Mouse (Mus musculus): ENCODE results near the gene Eef1e1.
"Not testable (repeated sequence)": the region's sequence is repeated elsewhere in the genome, so short reads cannot be mapped to it uniquely, and the experiment has no call there.

Gene Eef1e1

DNA sequence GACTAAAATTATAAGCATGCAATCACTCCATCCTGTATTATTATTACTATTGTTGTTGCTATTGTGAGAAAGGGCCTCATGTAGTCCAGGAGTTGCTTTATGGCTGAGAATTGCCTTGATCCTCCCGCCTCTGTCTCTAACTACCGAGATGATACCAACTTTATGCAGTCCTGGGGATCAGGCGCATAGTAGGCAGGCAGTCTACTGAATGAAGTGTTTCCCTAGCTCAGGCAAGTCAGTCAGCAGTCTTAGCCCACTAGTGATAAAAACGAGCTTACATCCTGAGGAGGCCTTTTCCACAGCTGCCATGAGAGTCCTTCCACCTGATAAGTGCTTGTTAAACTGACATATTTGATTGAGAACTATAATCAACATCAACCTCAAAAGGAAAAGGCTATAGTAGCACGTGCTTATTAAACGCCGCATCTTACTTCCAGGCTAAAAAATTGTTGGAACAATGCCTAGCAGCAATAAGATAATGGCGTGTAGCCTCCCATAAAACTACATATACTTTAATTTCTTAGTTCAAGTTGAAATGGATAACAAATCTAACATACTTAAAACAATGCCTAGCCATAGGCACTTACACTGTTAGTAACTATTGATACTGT is 34.5 kb downstream of the Eef1e1 start:
- DNase-seq (ENCODE audit: low read depth, low spot score), result no peak

DNA sequence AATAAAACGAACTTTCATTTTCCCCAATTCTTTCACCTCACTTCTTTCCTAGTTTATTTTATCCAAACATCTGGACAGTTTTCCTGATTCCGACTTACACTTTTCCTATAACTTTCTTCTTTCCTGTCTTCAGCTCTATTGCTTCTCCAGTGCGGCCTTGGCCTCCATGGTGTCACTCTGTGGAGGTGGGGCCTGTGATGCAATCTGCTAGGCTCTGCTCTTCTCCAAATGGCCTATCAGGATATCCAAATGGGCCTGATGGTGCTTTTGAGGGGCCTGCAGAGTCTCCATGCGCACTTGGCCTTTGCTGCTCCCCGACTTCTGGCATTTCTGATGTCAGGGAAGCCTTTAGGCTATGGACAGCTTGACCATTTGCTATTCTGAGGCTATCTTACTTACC is 35.6 kb downstream of the Eef1e1 start:
- DNase-seq (ENCODE audit: low read depth, low spot score), result no peak

DNA sequence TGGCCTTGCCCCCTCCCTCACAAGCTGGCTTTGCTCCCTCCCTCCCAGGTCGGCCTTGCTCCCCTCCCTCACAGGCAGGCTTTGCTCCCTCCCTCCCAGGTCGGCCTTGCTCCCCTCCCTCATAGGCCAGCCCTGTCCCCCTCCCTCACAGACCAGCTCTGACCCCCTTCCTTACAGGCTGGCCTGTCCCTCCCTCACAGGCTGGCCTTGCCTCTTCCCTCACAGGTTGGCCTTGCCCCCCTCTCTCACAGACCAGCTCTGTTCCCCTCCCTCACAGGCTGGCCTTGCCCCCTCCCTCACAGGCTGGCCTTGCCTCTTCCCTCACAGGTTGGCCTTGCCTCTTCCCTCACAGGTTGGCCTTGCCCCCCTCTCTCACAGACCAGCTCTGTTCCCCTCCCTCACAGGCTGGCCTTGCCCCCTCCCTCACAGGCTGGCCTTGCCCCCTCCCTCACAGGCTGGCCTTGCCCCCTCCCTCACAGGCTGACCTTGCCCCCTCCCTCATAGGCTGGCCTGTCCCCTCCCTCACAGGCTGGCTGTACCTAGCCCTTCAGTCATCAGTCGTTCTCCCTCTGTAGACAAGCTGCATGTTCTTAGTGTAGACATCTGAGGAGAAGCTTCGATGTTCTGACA is 40.7 kb downstream of the Eef1e1 start:
- not testable (repeated sequence) for DNase-seq (ENCODE audit: low read depth, low spot score)

DNA sequence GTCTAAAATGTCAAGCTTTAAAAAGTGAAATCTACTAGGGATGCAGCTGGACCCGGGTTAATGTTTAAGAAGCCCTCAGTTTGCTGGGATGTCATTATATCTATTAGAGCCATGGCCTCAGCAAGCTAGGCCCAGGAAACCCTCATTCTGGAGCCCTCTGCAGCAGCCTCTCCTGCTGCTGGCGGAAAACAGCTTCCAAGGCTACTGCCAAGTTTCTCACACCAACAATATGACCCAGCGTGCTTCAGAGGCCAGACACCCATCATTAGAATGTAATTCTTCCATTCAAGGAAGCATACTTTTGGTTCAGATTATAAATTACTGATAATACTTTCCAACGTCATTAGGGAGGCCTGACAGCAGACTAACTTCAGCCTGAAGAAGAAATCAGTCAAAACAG is 42.0 kb downstream of the Eef1e1 start:
- DNase-seq (ENCODE audit: low read depth, low spot score), result no peak

DNA sequence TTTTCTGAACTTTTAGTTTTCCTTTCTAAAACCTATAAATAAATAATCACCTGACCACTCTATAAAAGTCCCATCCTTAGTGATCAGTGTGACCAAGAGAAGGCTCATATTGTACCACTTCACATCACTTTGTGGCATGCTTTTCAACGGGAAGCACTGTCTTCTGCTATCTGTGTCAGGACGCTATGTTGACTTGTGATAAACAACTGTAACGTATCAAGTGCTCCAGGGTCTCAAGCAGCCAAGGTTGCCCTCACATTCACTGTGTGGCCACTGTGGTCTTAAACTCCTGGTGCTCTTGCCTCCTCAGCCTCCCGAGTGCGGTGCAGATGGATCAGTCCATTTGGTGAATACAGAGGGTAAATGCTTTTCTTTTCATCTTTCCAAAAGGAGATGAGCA is 43.2 kb downstream of the Eef1e1 start:
- no peak for DNase-seq (ENCODE audit: low read depth, low spot score)

DNA sequence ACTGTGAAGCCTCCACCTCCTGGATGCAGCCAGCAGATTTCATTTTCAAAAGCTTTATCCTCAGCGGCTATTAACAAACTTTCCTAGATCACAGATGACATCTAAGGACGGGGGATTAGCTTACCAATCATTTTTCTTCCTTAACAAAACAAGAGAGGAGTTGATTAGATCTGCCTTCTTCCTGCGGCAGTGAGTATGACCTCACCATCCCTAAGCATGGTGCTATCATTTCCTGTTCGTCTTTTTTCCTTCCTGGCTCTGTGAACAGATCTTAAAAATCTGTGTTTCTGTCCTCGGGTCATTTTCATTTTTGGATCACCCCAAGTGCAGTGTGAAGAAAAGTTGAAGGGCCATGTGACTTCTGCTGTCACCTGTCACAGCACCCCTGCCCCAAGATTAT is 44.6 kb downstream of the Eef1e1 start:
- no peak for DNase-seq (ENCODE audit: low read depth, low spot score)

DNA sequence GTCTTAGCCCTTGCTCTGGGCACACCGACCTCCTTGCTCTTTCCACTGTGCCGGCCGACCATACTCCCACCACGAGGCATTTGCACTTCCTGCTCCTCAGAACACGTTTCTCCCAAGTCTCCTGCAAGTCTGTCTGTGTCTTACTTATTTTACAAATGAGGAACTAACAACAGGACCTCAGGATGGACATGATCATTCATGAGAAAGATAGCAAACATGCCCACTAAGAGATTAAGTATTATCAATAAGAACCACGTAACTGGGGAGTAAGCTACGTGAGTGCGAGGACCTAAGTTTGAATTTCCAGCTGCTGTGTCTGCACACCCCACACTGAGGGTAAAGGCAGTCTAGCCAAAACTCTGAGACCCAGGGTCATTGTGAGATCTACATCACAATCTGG is 45.3 kb downstream of the Eef1e1 start:
- DNase-seq (ENCODE audit: low read depth, low spot score), result no peak

DNA sequence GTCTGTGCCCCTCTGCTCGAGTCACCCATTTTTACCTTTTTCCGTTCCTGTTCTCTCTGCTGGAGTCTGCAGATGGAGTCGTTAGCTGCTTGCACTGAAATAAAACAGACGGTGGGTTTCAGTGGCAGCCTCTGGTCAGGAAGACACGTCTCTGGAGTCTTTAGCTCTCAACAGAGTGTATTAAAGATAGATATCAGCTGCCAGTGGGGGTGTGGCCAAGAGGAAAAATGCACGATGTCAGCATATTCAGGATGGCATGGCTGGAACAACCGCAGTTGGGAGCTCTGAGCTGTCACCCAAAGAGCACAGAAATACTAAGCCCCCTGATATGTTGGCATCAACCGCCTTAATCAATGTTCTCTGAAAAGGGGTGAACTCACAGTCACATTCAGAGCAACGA is 46.2 kb downstream of the Eef1e1 start:
- no peak for DNase-seq (ENCODE audit: low read depth, low spot score)

DNA sequence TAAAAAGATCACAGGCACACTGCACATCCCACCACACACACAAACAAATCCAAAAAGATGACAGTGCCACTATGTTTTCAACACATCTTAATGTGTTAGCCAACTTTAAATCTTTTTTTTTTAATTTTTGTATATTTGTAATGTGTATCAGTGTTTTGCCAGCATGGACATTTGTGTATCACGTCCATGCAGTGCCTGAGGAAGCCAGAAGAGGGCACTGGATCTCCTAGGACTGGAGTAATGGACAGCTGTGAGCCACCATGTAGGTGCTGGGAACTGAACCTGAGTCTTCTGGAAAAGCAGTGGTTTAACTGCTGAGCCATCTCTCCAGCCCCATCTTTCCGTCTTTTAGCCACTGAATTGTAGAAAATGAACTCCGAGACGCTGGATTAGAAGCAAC is 46.7 kb downstream of the Eef1e1 start:
- DNase-seq (ENCODE audit: low read depth, low spot score), result peak; percentile 25

DNA sequence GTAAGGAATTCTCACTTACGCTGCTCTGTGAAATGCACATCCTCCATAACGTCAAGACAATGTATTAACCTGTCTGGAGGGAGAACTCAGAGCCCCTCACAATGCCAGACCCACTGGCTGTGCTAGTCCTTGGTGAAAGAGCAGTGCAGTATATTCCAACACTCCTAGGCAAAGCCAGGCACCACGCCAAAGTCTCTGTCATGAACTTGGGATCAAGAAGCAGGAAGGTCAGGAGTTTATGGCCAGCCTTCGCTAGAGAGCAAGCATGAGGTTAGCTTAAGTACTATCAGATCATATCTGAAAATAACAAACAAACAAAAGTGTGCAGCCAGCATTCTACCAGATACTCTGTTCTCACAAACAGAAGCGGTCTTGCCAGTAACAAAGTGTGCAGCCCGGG is 48.5 kb downstream of the Eef1e1 start:
- no peak for DNase-seq (ENCODE audit: low read depth, low spot score)

DNA sequence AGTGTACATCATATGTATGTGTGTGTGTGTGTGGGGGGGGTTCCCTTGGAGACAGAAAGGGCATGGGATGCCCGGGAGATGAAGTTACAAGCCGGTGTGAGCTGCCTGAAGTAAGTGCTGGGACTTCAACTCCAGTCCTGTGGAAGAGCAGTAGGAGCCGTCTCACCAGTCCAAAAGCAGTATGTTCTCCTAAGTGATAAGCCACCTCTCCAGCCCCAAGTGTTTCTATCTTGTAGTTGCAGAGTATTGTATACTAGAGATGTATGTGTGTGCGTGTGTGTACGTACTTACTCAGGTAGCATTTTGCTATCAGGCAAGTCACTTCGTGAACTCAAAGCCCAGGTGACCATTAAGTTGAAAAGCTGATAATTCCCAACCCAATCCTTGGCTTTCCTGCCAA is 51.7 kb downstream of the Eef1e1 start:
- DNase-seq (ENCODE audit: low read depth, low spot score), result no peak

DNA sequence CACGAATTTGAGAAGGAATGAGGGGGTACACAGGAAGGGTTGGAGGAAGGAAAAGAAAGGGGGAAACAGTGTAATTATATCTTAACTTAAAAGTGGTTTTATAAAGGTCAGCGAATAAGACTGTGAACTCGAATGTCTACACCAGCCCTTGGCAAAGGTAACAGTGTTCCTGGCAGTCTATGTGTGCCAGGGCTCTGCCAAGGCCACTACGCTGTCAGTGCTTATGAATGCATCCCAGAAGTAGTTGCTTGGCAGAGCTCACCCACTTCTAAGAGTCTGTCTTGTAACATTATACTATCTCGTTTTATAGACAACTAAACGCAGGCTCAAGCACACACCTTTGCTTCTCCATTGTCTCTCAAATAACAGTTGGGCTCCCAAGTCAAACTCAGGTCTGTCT is 53.5 kb downstream of the Eef1e1 start:
- DNase-seq (ENCODE audit: low read depth, low spot score), result no peak

DNA sequence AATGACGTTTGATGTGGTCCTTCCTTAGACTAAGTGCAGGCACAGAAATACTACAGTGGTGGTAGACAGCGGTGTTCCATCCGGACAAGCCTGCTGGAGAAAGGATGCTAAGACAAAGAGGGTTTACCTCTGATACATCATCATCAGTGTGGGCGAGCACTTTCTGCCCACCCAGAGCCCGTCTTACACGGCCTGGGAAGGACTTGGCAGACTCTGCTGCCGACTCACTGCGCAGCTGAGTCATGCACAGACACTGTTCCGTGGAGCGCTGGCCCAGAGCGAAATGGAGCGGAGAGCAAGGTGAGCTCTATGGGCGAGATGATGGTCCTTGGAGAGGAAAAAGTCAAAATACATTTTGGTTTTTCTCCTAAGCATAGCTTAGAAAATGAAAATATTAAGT is 55.9 kb downstream of the Eef1e1 start:
- DNase-seq (ENCODE audit: low read depth, low spot score), result no peak

DNA sequence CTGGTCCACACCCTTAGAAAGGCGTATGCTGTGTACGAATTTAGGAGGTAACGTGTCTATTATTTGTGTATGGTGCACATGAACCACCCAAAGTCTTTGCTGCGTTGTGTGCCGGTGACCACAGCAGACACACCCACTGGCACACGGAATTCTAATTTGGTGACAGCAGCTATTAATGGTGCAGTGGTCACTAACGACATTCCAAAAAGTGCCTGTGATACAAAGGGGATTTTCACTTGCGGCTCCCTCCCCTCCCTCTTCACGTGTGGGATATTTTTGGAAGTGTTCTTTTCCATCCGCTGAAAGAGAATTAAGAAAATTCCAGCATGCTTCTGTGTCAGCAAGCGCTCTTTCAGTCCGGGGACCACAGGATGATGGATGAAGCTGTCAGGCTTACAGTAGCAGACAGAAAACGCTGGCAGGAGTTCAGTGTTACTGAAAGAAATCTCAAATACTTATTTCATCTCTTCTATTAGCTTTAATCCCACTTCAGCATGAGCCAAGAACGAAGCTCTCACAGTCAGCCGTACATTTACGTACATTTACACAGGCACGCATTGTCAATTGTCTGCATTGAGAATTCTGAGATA is 56.5 kb downstream of the Eef1e1 start:
- no peak for DNase-seq (ENCODE audit: low read depth, low spot score)

DNA sequence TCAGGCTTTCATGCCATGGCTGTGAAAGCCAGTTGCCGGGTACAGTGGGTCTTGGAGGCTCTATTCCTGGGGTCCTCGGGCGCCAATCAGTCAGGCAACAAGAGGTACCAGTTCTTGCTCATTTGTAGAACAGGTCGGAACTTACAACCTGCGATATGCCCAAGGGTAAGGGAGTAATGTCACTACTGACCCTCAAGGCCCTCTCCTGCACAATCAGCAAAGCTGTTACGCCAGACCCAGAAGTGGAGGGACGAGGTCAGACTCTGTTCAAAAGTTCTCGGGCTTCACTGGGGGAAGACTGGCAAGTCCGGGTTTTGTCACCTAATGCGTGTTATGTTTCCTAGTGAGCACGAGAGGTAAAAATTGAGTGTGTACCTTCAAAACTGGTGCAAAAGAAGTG is 58.0 kb downstream of the Eef1e1 start:
- no peak for DNase-seq (ENCODE audit: low read depth, low spot score)

DNA sequence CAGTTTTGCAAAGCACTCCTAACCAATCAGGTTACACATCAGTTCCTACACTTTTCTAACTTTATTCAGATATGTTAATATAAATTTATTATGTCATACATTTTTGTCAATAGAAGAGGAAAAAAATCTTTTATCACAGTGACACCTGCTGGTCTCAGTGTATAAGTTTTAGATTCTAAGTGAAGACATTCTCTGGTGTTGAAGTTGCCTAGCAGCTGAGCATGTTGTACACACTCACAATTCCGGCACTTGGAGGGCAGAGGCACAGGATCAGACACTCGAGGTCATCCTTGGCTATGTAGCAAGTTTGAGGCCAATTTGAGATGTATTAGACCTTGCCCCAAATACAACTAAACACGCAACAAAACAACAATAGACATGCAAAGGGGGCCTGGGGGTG is 61.8 kb downstream of the Eef1e1 start:
- DNase-seq (ENCODE audit: low read depth, low spot score), result no peak

DNA sequence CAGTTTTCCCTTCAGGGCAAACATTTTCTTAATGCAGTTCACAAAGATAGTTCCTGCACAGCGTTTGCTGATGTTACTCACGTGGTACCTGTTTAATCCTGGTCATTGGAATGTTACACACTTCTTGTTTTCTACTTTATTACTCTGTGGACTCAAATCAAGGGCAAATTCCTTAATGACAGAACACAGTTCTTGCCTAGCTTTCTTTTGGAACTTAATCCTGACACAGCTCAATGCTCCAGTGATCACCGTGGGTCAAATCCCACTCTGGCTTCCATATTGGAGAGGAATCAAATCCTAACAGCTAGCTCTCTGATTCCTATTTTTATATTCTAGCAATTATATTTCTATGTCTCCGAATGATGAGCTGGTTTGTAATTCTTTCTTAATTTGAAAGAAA is 62.4 kb downstream of the Eef1e1 start:
- no peak for DNase-seq (ENCODE audit: low read depth, low spot score)

Measured in ES-CJ7 (cell line).